Mouse (Mus musculus) myocyte (in vitro differentiated cells): ENCODE data around the gene Paqr9. TPM values are rescaled to one million over a fixed set of nuclear protein-coding genes. Genes with fewer than 3 reads are reported as not detected.

Source experiments
- H3K27me3 ChIP-seq: one replicate; pipeline ENCODE4 v1.6.1; 2011; ENCODE audit not compliant: control insufficient read depth, insufficient read depth, insufficient read length
- H3K36me3 ChIP-seq: one replicate; pipeline ENCODE4 v1.6.1; 2011; ENCODE audit not compliant: control insufficient read depth, insufficient read depth
- H3K4me2 ChIP-seq: one replicate; pipeline ENCODE4 v1.6.1; 2011; ENCODE audit warnings: low read depth, control low read depth
- H3K4me3 ChIP-seq: one replicate; pipeline ENCODE4 v1.5.1; 2011; ENCODE audit warnings: mild to moderate bottlenecking, control low read depth, moderate library complexity
- H3K79me2 ChIP-seq: one replicate; pipeline ENCODE4 v1.6.1; 2011; ENCODE audit not compliant: control insufficient read depth, insufficient read depth
- H3ac ChIP-seq: one replicate; pipeline ENCODE4 v1.6.1; 2011; ENCODE audit not compliant: control insufficient read depth, insufficient read length
- CEBPB ChIP-seq: IDR thresholded peaks from 2 replicates; pipeline ENCODE4 v1.6.1; 2011; ENCODE audit warnings: mild to moderate bottlenecking, moderate library complexity; ENCODE audit not compliant: poor library complexity, insufficient read depth, severe bottlenecking
- E2F4 ChIP-seq: IDR thresholded peaks from one replicate; pipeline ENCODE4 v1.6.1; 2011; ENCODE audit warnings: mild to moderate bottlenecking, control low read depth, moderate library complexity; ENCODE audit not compliant: insufficient read depth
- MAX ChIP-seq: IDR thresholded peaks from one replicate; pipeline ENCODE4 v1.6.1; 2011; ENCODE audit warnings: low read depth, mild to moderate bottlenecking, control low read depth
- MYOD1 ChIP-seq, 3 experiments: IDR thresholded peaks; one replicate each; pipeline ENCODE4 v1.6.1; 2011; ENCODE audit warnings: control low read depth in 2 of 3, low read depth in 2 of 3, mild to moderate bottlenecking in 2 of 3, moderate library complexity in 1 of 3; ENCODE audit not compliant: insufficient read length in 2 of 3, control insufficient read depth in 1 of 3
- MYOG ChIP-seq, 3 experiments: IDR thresholded peaks; one replicate each; pipeline ENCODE4 v1.6.1; 2011; ENCODE audit warnings: control low read depth in 2 of 3, low read depth in 2 of 3, mild to moderate bottlenecking in 2 of 3; ENCODE audit not compliant: insufficient read length in 2 of 3, control insufficient read depth in 1 of 3, insufficient read depth in 1 of 3
- POLR2A ChIP-seq: IDR thresholded peaks from one replicate; pipeline ENCODE4 v1.6.1; 2011; ENCODE audit warnings: low read depth, mild to moderate bottlenecking, control low read depth, moderate library complexity; ENCODE audit not compliant: insufficient read length
- POLR2AphosphoS2 ChIP-seq: IDR thresholded peaks from one replicate; pipeline ENCODE4 v1.6.1; 2011; ENCODE audit warnings: low read depth, control low read depth; ENCODE audit not compliant: insufficient read length
- REST ChIP-seq: IDR thresholded peaks from one replicate; pipeline ENCODE4 v1.6.1; 2011; ENCODE audit warnings: mild to moderate bottlenecking, control low read depth, moderate library complexity; ENCODE audit not compliant: insufficient read depth, insufficient read length
- SRF ChIP-seq: IDR thresholded peaks from one replicate; pipeline ENCODE4 v1.6.1; 2011; ENCODE audit warnings: low read depth; ENCODE audit not compliant: control insufficient read depth, insufficient read length
- TCF12 ChIP-seq: IDR thresholded peaks from one replicate; pipeline ENCODE4 v1.6.1; 2011; ENCODE audit warnings: mild to moderate bottlenecking, control low read depth; ENCODE audit not compliant: poor library complexity, insufficient read depth, severe bottlenecking
- TCF3 ChIP-seq: IDR thresholded peaks from one replicate; pipeline ENCODE4 v1.6.1; 2011; ENCODE audit warnings: low read depth, control low read depth; ENCODE audit not compliant: insufficient read length
- USF1 ChIP-seq: IDR thresholded peaks from one replicate; pipeline ENCODE4 v1.6.1; 2011; ENCODE audit warnings: low read depth, mild to moderate bottlenecking, control low read depth, moderate library complexity
- polyA plus RNA-seq: library from polyadenylated mRNA; unstranded; fragments of >200 nt; fragmentation: generic; extraction: Trizol; gene quantifications from one replicate; pipeline ENCODE4 v1.2.1, GENCODE M21; 2012; ENCODE audit warnings: missing spikeins

Gene Paqr9
- polyA plus RNA-seq, 1 experiment = under 0.01 TPM

DNA sequence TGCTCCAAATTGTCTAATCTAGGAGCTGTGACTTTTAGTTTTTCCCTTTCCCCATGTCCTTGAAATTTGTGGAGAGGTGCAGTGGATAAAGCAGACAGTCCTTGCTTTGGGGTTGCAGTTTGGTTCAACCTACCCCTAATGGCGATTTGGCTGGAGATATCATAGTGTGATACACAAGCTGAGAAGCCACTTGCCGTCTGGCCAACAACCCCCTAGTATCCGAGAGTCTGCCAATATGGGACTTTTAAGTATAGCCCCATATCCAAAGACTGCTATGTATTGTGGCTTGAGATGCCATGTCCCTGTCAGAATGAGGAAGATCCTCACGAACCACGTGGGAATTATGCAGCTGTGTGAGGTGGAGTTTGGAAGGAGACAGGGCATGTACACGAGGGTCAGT is 34.1 kb upstream of the Paqr9 start:
- no peak overlapping the region for H3K4me2 ChIP-seq
- H3K27me3 ChIP-seq = no peaks in the 10 kb centered on the region
- H3K36me3 ChIP-seq = no peaks in the 10 kb centered on the region
- no peak overlapping the region for H3K4me3 ChIP-seq
- TF ChIP-seq MYOD1 (IDR thresholded peaks at IDR 0.05; ENCODE audit: control insufficient read depth in 1 of 3, insufficient read length in 2 of 3, low read depth in 2 of 3) = no peak
- no peak for TF ChIP-seq POLR2A
- TF ChIP-seq MAX = no peak
- TF ChIP-seq TCF3 = no peak
- no peak for TF ChIP-seq TCF12
- TF ChIP-seq POLR2AphosphoS2 = no peak
- no peak for TF ChIP-seq MYOG (IDR thresholded peaks at IDR 0.05; ENCODE audit: control insufficient read depth in 1 of 3, insufficient read depth in 1 of 3, insufficient read length in 2 of 3, low read depth in 2 of 3)
- no peak for TF ChIP-seq REST
- no peak for TF ChIP-seq USF1
- no peak for TF ChIP-seq E2F4
- TF ChIP-seq SRF = no peak
- TF ChIP-seq CEBPB = no peak
- no peaks in the 10 kb centered on the region for H3K79me2 ChIP-seq
- H3ac ChIP-seq = no peak overlapping the region

GRCm38 (mm10) chr9:95525961-95526360 is 33.5 kb upstream of the Paqr9 start:
- TF ChIP-seq MAX = no peak
- TF ChIP-seq MYOD1 (IDR thresholded peaks at IDR 0.05; ENCODE audit: control insufficient read depth in 1 of 3, insufficient read length in 2 of 3, low read depth in 2 of 3) = no peak
- TF ChIP-seq POLR2A = no peak
- no peak for TF ChIP-seq E2F4
- no peak for TF ChIP-seq TCF3
- TF ChIP-seq CEBPB = no peak
- TF ChIP-seq USF1 = no peak
- no peak for TF ChIP-seq REST
- TF ChIP-seq SRF = no peak
- TF ChIP-seq TCF12 = no peak
- no peak for TF ChIP-seq POLR2AphosphoS2
- TF ChIP-seq MYOG (IDR thresholded peaks at IDR 0.05; ENCODE audit: control insufficient read depth in 1 of 3, insufficient read depth in 1 of 3, insufficient read length in 2 of 3, low read depth in 2 of 3) = no peak
- Histone ChIP-seq H3K27me3 (no peaks in the 10 kb centered on the region), H3K4me2 (no peak overlapping the region), H3K36me3 (no peaks in the 10 kb centered on the region), H3ac (no peak overlapping the region), H3K79me2 (no peaks in the 10 kb centered on the region), H3K4me3 (no peak overlapping the region)

GRCm38 (mm10) chr9:95527676-95528075 is 31.8 kb upstream of the Paqr9 start:
- no peak for TF ChIP-seq USF1
- no peak for TF ChIP-seq POLR2A
- TF ChIP-seq CEBPB = no peak
- no peak for TF ChIP-seq E2F4
- no peak for TF ChIP-seq TCF12
- no peak for TF ChIP-seq REST
- no peaks in the 10 kb centered on the region for H3K27me3 ChIP-seq
- no peak overlapping the region for H3K4me2 ChIP-seq
- H3K79me2 ChIP-seq = no peaks in the 10 kb centered on the region
- no peak overlapping the region for H3ac ChIP-seq
- H3K4me3 ChIP-seq = no peak overlapping the region
- no peaks in the 10 kb centered on the region for H3K36me3 ChIP-seq

- Histone ChIP-seq H3ac (no peak overlapping the region), H3K4me3 (no peak overlapping the region), H3K27me3 (no peaks in the 10 kb centered on the region), H3K36me3 (no peaks in the 10 kb centered on the region), H3K4me2 (no peak overlapping the region), H3K79me2 (no peaks in the 10 kb centered on the region)
- TF ChIP-seq CEBPB (no peak), SRF (no peak), E2F4 (no peak)
These were observed 28.3 kb upstream of the Paqr9 start for GRCm38 (mm10) chr9:95531144-95531543.

DNA sequence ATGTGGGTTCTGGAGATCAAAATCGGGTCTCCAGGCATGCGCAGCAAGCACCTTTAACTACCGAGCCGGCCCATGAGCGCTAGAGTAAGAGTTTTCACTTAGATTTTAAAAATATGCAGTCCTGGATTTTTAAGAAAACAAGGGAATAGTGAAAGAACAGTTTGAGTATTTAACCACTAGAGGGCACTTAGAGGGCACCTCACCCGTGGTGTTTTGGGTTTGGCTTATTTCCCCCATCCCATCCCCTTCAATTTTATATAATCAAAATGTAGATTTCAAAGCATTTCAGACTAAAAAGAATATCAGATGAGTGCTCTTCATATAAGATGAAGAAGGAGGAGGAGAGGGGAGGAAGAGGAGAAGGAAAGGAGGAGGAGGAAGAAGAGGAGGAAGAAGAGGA is 25.6 kb upstream of the Paqr9 start:
- Histone ChIP-seq H3K36me3 (no peaks in the 10 kb centered on the region), H3K4me3 (no peak overlapping the region), H3K27me3 (no peaks in the 10 kb centered on the region), H3ac (no peak overlapping the region), H3K4me2 (peak overlapping the region; percentile 60), H3K79me2 (no peaks in the 10 kb centered on the region)
- TF ChIP-seq MYOD1 (IDR thresholded peaks at IDR 0.05; ENCODE audit: control insufficient read depth in 1 of 3, insufficient read length in 2 of 3, low read depth in 2 of 3) (no peak), TCF12 (no peak), CEBPB (no peak), MYOG (IDR thresholded peaks at IDR 0.05; ENCODE audit: control insufficient read depth in 1 of 3, insufficient read depth in 1 of 3, insufficient read length in 2 of 3, low read depth in 2 of 3) (no peak), POLR2AphosphoS2 (no peak), SRF (no peak), REST (no peak), POLR2A (no peak), USF1 (no peak)
